Mouse (Mus musculus): ENCODE measurements at regions not wholly inside any gene's neighbourhood (a gene's known extent, or its start where the extent isn't known, plus 50 kb on each side); places are given as distances from the start of the nearest gene placed in this dataset.
A peak's percentile ranks its signal among the peaks of the same experiment; 100 is the strongest.

DNA sequence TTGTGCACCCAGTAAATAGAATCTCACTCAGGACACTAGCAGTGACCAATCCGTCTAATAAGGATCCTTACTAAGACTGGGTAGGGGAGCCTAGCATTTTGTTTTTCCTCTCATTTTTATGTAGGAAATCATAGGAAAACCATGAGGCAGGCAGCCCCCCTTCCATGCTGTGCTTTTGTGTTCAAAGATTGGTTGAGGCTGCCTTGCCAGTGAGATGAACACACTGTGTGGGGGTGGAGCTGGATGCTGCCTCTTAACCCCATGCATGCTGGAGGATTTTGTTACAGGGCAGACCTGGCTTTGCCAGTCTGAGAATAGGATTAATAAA, 162.8 kb downstream of the Cmpk2 start:
- peak; percentile 61 for DNase-seq (ENCODE audit: extremely low spot score)

- no peak for DNase-seq (ENCODE audit: extremely low spot score)
Observed at GRCm38 (mm10) chr12:26631111-26631794, 162.2 kb downstream of the Cmpk2 start.

DNA sequence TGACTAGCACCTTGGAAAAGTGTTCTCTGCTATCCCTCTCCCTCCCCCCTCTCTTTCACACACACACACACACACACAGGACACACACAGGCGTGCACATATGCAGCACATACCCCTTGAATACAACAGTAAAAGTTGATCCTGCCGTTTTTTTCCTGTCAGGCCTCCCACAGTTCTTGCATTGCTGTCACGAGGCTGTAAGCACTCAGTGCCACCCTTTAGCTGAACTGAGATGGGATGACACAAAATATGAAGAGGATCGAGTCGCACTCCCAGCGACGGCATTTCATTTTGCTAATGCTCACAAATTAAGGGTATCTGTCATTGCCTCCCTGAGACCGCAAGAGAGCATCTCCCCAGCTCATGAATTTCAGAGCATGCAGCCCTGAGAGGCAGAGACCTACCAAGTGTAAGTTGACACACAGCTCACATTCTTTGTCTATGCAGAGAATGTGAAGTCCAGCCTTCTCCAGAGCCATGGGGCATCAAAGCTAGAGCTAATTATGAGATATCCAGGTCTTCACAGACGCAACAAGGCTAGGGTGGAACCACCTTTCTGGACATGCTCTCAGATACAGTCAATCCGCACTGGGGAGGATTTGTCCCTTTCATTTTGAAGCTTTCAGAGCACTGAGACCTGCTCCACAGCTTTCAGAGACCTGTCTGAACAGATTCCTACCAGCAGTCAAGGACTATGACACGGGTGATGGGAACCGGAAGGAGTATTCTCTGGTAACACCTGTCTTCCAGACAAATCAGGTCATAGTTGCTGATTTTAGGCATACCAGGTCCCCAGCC, 152.3 kb downstream of the Cmpk2 start:
- DNase-seq (ENCODE audit: extremely low spot score): no peak

DNA sequence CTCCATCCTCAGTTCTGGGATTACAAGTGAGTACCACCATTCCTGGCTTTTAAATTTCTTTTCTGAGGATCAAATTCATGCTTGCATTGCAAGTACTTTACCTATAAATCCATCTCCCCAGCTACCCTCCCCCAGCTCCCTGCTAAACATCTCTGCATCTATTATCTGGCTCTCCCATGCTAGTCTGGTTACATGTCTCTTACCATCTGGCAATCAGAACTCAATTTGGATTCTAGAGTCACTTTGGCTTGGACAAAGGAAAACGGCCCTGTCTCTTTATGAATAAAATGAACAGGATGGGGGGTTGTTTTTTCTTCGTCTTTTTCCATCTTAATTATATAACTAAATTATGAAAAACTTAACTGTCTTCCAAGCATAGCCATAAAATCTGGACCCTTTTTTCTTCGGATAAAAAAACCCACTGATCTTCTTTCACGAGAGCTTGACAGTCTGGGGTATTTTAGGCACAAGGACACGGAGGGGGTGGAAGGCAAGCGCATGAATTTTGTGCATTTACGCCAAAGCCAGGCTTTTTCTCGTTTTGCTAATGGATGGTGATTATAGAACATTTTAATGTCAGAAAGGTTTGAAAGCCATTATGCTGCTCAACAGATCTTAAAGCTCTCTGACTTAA, 151.6 kb downstream of the Cmpk2 start:
- no peak for DNase-seq (ENCODE audit: extremely low spot score)

- DNase-seq (ENCODE audit: extremely low spot score): no peak
Observed at GRCm38 (mm10) chr12:26617969-26618368, 149.0 kb downstream of the Cmpk2 start.

- DNase-seq (ENCODE audit: extremely low spot score): no peak
Observed at GRCm38 (mm10) chr12:26613086-26613705, 144.2 kb downstream of the Cmpk2 start.

DNA sequence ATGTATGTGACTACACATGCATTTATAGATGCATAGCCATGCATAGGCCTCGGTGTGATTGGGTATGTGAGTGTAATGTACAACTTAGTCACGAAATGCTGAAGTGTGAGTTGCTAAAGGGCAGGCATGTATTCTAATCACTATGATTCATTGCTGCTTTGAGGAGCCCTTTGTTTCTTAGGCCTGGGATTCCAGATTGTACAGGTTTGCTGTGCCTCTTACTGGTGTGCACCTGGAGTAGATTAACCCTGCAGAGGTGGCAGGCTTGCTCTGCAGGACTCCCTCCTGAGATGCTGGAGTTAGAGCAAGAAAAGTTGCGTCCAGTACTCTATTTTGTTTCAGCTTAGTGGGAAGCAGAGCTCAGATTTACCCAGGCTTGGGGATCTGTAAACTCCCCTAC, 141.1 kb downstream of the Cmpk2 start:
- no peak for DNase-seq (ENCODE audit: extremely low spot score)

DNA sequence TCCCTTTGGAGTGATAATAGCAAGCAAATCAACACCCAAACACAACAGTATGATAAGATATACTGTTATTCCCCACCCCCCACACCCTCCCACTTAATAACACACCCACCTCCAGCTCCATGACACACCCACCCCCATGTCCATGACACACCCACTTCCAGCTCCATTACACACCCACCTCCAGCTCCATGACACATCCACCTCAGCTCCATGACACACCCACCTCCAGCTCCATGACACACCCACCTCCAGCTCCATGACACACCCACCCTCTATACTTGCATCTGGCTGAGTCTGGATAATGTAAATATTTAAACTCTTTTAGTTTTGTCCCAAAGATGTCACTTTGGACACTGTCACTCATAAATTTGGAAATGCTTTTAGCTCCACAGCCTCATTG, 129.5 kb downstream of the Cmpk2 start:
- no peak for DNase-seq (ENCODE audit: extremely low spot score)

DNA sequence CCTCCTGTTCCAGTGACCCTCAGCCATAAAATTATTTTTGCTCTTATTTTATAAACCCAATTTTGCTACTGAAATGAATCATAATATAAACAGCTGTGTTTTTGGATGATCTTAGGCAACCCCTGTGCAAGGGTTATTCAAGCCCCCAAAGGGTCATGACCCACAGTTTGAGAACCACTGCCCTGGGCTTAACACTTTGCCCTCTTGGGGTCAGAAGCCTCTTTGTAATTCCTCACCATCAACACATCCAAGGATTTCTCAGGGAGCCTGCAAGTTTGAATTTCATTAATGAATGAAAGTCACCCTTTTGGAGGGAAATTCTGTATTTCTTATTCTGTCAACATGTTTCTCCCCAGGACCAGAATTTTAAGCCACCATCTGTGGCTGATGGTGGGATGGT, 123.1 kb downstream of the Cmpk2 start:
- peak; percentile 9 for DNase-seq (ENCODE audit: extremely low spot score)

DNA sequence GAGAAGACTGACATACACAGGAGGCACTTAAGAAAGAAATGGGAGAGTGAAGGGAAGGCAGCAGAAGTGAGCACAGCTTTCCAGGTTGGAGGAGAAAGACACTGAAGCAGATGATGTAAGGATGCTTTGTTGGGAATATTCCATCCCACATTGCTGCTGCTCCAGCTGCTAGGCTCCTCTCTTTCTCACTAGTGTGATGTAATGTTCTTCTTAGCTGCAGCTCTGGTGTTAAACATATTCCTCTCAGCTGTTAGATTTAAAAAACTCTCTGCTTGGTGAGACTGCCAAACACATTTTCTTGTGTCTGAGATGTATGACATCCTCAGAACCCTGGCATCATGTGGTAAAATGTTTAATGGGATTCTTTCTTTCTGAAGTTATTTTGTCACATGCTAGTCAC, 120.1 kb downstream of the Cmpk2 start:
- no peak for DNase-seq (ENCODE audit: extremely low spot score)

- no peak for DNase-seq (ENCODE audit: extremely low spot score)
Observed at GRCm38 (mm10) chr12:26577438-26577837, 108.4 kb downstream of the Cmpk2 start.

- no peak for DNase-seq (ENCODE audit: extremely low spot score)
Observed at GRCm38 (mm10) chr12:26571602-26572001, 102.6 kb downstream of the Cmpk2 start.

DNA sequence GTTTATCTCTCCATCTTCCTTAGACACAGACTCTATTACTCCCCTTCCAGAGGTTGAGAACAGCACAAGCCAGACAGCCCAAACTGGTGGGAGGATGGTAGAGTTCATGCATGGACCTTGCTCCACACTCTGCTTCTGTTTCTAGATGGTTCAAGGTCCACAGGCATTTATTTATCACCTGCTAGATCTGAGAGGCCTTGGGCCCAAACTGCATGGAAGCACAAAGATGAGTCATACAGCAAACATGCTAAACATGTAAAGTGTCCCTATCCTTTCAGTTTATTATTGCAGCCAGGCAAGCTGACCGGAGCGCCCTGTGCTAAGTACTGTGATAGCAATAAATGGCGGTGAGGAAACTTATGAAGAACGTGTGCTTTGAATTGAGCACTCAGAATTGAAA, 98.4 kb downstream of the Cmpk2 start:
- no peak for DNase-seq (ENCODE audit: extremely low spot score)

- DNase-seq (ENCODE audit: extremely low spot score): no peak
Observed at GRCm38 (mm10) chr12:26562858-26563257, 93.9 kb downstream of the Cmpk2 start.

GRCm38 (mm10) chr12:26559560-26559959, 90.6 kb downstream of the Cmpk2 start:
- no peak for DNase-seq (ENCODE audit: extremely low spot score)

- DNase-seq (ENCODE audit: extremely low spot score): no peak
Observed at GRCm38 (mm10) chr12:26557411-26557810, 88.4 kb downstream of the Cmpk2 start.

GRCm38 (mm10) chr12:26551168-26551926, 82.3 kb downstream of the Cmpk2 start:
- DNase-seq (ENCODE audit: extremely low spot score): no peak

- no peak for DNase-seq (ENCODE audit: extremely low spot score)
Observed at GRCm38 (mm10) chr12:26547466-26547865, 78.5 kb downstream of the Cmpk2 start.

DNA sequence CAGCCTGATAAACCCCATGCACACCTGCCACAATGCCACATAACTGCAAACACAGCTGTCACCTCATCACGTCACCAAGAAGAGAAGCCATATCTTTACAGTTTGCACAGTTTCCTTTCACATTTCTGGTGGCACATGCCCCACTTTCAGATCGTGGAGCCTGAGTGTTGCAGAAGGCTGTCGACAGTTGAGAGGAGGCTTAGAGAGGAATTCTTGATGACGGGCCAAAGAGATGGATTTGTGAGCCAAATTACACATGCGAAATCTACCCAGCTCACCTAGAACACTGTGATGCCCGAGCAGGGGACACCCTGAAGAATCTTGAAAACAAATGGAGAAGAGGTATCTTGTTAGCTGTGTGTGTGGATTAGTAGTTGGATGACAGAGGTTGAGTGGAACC, 77.4 kb downstream of the Cmpk2 start:
- no peak for DNase-seq (ENCODE audit: extremely low spot score)

- no peak for DNase-seq (ENCODE audit: extremely low spot score)
Observed at GRCm38 (mm10) chr12:26543463-26543862, 74.5 kb downstream of the Cmpk2 start.

GRCm38 (mm10) chr12:26542451-26542850, 73.4 kb downstream of the Cmpk2 start:
- no peak for DNase-seq (ENCODE audit: extremely low spot score)
